Mouse (Mus musculus) spleen, adult 2 months (tissue): ENCODE data around the gene C1qtnf2.

Experiments used
- CTCF ChIP-seq: fragments of 200-500 bp; IDR thresholded peaks from 2 replicates; pipeline ENCODE4 v1.5.1; 2011; ENCODE audit warnings: mild to moderate bottlenecking, inconsistent platforms; ENCODE audit not compliant: insufficient read depth, insufficient read length, insufficient replicate concordance; ENCODE audit errors: extremely low read depth
- POLR2A ChIP-seq: fragments of 200-500 bp; IDR thresholded peaks from 2 replicates; pipeline ENCODE4 v1.6.1; 2011; ENCODE audit warnings: low read depth, low read length, inconsistent platforms

- TF ChIP-seq POLR2A = no peak
- peak; percentile 12; the same call in 1 of the 2 replicates for TF ChIP-seq CTCF
These were observed 42.4 kb downstream of the C1qtnf2 start for GRCm38 (mm10) chr11:43516344-43517021.
